Mouse (Mus musculus) cerebellum, postnatal 25 days (tissue): Measurements from ENCODE around the gene Smurf2.

ENCODE experiments used
- DNase-seq, 2 experiments: peaks; one replicate each; pipeline ENCODE4 v3.0.0; 2021; ENCODE audit warnings: mixed read lengths in 2 of 2

Gene Smurf2

GRCm38 (mm10) chr11:106905707-106906106 lies 14.8 kb downstream of the Smurf2 start:
- DNase-seq = no peak

GRCm38 (mm10) chr11:106899804-106900203 lies 20.7 kb downstream of the Smurf2 start:
- no peak for DNase-seq

- no peak for DNase-seq
Measured at GRCm38 (mm10) chr11:106896561-106897168, 23.9 kb downstream of the Smurf2 start.

DNA sequence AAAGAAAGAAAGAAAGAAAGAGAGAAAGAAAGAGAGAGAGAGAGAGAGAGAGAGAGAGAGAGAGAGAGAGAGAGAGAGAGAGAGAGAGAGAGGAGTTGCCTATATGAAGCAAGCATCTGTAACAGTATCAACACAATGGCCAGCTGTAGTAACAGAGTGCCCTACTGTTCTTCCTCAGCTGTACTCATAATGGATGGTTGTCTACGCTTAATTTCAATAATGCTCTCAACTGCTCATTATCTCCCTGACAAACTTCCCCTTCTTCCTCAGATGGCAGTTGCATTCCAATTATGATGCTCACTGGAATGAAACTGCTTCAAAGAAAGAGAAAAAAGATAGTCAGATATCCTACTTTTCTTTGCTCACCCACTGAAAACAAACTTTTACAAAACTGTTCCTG lies 36.9 kb downstream of the Smurf2 start:
- no peak for DNase-seq

DNA sequence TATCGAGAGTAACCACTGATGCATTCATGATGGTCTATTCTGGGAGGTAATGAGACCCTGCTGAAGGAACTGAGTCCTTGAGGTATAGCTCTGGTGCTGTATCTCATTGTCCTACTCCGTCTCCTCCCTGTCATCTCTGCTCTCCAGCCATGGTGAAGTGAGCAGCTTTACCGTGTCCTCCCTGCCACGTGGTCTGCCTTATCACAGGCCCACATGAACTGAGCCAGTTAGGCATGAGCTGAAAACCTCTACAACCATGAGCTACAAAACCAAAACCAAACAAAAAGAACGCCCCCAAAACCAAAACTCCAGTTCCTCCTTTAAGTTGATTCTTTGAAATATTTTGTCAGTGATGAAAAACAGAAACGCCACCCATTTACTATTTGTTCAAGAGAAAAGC lies 47.9 kb downstream of the Smurf2 start:
- no peak for DNase-seq

- DNase-seq = no peak
Measured at GRCm38 (mm10) chr11:106851438-106851837, 69.1 kb downstream of the Smurf2 start.

GRCm38 (mm10) chr11:106842002-106842401 lies 78.5 kb downstream of the Smurf2 start:
- peak; percentile 43 to 49 for DNase-seq

GRCm38 (mm10) chr11:106828079-106828478 lies 92.4 kb downstream of the Smurf2 start:
- no peak for DNase-seq

GRCm38 (mm10) chr11:106824403-106824802 lies 96.1 kb downstream of the Smurf2 start:
- peak in 1 of 2 experiments; percentile 51 for DNase-seq

- DNase-seq = no peak
Measured at GRCm38 (mm10) chr11:106823741-106824140, 96.8 kb downstream of the Smurf2 start.

- DNase-seq = peak; percentile 91 to 92
Measured at GRCm38 (mm10) chr11:106822911-106823310, 97.6 kb downstream of the Smurf2 start.

DNA sequence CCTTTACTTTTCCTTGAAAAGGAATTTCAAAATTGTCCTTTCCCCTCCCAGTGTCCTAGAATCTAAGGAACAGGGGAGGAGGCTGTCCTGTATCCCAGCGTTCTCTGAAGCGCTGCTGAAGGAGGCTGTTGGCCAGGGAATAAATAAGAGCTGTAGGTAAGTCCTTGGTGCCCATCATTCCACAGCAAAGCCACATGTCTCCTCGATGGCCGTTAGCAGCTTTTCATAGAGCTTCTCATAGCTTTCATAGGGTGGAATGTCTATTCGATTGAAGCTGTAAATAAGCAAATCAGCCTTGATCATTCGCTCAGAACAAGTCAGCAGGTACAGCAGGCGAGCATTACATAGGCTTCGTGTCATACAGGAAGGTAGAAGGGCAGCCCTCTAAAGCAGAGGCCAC lies 98.0 kb downstream of the Smurf2 start:
- peak; percentile 63 to 77 for DNase-seq

DNA sequence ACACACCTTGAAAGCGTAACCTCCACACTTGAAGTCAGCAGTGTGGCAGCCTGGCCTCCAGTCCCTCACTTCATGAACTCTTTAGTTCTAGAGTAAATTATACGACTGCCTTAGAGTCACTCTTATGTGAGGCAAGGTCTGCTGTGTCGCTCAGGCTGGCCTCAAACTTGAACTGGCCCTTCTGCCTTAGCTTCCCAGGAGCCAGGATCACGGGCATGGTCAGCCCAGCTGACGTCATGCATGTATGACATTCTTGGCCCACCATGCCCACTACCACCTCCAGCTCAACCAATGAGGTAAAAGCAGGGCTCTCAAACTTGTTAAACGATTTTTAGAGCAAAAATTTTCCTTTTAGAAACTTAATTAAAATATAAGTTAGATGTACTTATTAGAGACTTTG lies 99.1 kb downstream of the Smurf2 start:
- DNase-seq = peak; percentile 43 to 45

DNA sequence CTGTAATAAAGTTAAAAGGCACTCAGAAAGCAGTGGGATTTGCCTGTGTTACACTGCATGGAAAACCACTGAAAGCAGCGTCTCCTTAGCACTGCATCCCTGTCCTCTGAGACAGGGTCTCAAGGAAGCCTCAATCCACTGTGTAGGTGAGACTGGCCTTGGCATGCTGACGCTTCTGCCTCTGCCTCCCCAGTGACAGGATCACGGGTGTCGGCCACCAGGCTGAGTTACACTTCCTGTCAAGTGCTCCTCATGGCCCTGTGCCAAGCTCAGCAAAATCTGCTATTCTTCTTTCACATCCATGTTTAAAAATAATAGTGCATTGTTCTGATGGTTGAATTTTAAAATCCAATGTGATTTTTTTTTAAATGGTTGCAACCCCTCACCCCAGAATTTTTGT lies 99.5 kb downstream of the Smurf2 start:
- DNase-seq = peak; percentile 55 to 74

DNA sequence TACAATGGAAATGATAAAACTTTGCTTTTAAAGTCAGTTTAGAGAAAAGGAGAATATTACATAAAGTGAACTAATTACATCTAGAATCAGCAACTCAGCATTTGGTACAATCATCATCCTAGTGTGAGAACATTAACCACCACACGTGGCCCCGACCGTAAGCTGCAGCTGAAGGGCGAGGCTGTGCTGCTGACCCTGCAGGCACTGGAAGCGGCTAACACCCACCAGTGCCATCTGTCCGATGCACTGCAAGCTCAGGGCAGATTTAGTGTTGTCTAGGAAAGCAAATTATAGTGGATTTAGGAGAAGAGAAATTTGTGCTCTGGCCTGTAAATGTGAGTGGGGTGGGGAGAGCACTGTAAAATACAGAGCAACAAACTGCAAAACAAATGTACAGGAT lies 100.3 kb downstream of the Smurf2 start:
- DNase-seq = peak; percentile 60 to 62

DNA sequence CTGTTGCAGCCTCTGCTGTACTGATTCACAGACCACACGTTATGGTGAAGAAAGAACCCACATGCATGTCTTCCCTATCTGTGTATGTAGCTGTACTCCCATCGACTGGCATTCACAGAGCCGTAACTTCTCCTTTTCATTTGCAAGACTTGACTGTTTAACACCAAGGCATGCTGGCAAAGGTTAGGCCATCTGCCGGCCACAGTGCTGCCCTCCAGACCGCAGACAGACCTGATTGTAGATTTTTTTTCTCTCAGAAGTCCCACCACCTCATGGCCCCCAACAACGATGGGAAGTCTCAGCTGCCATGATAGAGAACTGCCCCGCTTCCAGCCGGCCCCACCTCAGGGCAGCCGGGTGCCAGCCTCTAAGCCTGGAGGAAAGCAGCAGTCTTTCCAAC lies 100.9 kb downstream of the Smurf2 start:
- peak; percentile 61 to 69 for DNase-seq

DNA sequence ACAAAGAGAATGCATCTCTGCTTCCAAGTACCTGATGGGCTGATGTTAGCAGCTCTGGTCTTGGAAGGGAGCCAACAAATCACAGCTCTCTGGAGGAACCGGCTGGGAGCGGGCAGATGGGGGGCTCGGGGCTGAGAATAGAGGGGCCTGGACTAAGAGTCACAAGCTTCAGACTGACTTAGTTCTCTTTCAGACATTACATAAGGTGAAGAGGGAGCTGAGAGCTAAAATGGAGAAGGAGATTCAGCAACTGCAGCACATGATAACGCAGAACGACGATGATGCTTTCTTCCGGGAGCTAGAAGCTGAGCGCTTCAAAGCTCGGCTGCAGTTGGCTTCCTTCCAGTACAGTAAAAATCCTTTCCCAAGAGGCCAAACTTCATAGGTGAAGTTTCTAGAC lies 102.2 kb downstream of the Smurf2 start:
- DNase-seq = peak in 1 of 2 experiments; percentile 47

DNA sequence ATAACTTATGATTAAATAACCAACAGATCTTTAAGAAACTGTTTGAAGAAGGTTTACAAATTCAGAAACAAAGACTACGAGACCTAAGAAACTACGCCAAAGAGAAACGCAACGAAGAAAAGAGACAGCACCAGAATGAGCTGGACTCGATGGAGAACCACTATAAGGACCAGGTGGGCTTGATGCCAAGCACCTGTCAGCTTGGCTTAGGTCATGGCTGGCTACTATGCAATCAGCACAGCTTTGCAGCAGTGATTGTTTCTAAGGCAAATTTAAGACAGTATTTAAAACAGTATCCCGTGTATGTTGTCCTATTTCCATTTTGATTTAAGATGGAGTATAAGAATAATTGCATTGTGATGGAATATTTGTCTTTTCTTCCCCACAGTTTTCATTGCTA lies 102.7 kb downstream of the Smurf2 start:
- DNase-seq = peak; percentile 86 to 93

- DNase-seq = no peak
Measured at GRCm38 (mm10) chr11:106817156-106817555, 103.4 kb downstream of the Smurf2 start.

DNA sequence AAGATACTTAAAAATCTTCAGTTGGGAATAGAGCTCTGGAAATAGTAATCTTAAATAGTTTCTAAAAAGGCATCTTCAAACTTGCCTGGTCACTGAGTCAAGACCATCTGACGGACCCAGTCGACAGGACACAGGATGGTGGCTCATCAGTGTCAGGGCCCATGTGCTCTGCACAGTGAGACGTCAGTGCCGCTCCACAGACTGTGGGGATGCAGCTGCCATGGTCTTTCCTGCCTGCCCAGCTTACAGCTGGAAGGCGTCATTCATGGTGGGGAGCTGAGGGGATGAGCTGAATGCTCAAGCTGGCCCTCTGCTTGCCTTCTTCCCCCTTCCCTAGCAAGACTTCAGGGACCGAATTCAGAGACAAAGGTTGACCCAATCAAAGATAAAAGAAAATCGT lies 104.2 kb downstream of the Smurf2 start:
- DNase-seq = no peak

DNA sequence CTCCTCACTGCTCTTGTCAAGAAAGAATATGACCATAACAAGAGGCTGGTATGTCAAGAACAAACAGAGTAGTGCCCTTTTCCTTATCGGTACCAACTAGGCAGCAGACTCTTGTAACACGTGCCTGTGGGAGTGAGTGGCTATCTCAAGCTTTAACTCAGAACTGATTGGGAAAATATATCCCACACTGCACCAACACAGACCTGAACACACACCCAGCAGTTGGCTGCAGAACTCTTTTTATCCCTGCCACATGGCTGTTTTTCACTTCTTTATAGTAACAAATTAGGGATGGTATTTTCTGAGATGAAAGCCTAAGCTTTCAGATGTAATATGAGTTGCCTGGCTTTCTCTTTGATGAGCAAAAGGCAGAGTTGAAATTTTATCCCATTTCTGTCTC lies 104.8 kb downstream of the Smurf2 start:
- DNase-seq = no peak

- DNase-seq = peak in 1 of 2 experiments; percentile 42
Measured at GRCm38 (mm10) chr11:106815331-106815730, 105.2 kb downstream of the Smurf2 start.

- DNase-seq = peak; percentile 91
Measured at GRCm38 (mm10) chr11:106814601-106815320, 105.8 kb downstream of the Smurf2 start.

GRCm38 (mm10) chr11:106812410-106813136 lies 107.9 kb downstream of the Smurf2 start:
- no peak for DNase-seq
